Mouse (Mus musculus): ENCODE results near the gene Acap2. TPM values are rescaled to one million over a fixed set of nuclear protein-coding genes. Genes with fewer than 3 reads are reported as not detected.

The Acap2 gene
- total and polyA plus RNA-seq, 3 experiments = 31.5 to 47.4 (median 36.9) TPM

GRCm38 (mm10) chr16:31135519-31135918 is 65.5 kb downstream of the Acap2 start:
- Histone ChIP-seq H3K27ac (ENCODE audit: insufficient read depth, low read depth) (no peak overlapping the region), H3K27me3 (replicated peaks) (no peaks in the 10 kb centered on the region), H3K9ac (ENCODE audit: insufficient read depth, low read depth) (no peak overlapping the region), H3K79me2 (replicated peaks; ENCODE audit: control insufficient read depth, extremely low read depth, insufficient read depth, poor library complexity, severe bottlenecking) (no peaks in the 10 kb centered on the region), H3K4me1 (ENCODE audit: control insufficient read depth in 1 of 2, insufficient read depth in 2 of 2) (peaks cover 8 to 36% of the 10 kb centered on the region in 2 experiments), H3K9me3 (replicated peaks; ENCODE audit: low read length) (no peaks in the 10 kb centered on the region), H3K4me2 (ENCODE audit: insufficient read depth, low read depth, poor library complexity, severe bottlenecking) (no peak overlapping the region), H3K4me3 (replicated peaks in 1 of 3; ENCODE audit: low read depth in 2 of 3, low read length in 2 of 3, poor library complexity in 1 of 3) (no peak overlapping the region), H3K36me3 (replicated peaks in 1 of 2; ENCODE audit: control insufficient read depth in 1 of 2, insufficient read depth in 1 of 2, low read length in 1 of 2) (peaks cover 29 to 73% of the 10 kb centered on the region in 2 experiments)
- no peak for TF ChIP-seq MAFK (IDR thresholded peaks at IDR 0.05; ENCODE audit: insufficient replicate concordance, low read length)
- in situ Hi-C loops (cut with MboI; ENCODE audit: low pct_ligation_motif_present, low pct_unique_long_range_greater_than_20kb, low sequenced_read_pairs) = no loop called here
- DNase-seq (ENCODE audit: extremely low read depth) = no peak
- dilution Hi-C loops (cut with MboI; ENCODE audit: extremely low pct_ligation_motif_present, extremely low pct_unique_long_range_greater_than_20kb, low sequenced_read_pairs) = no loop called here

- H3K4me3 ChIP-seq (replicated peaks in 1 of 3; ENCODE audit: low read depth in 2 of 3, low read length in 2 of 3, poor library complexity in 1 of 3) = no peak overlapping the region
- DNase-seq (ENCODE audit: extremely low read depth) = no peak
- no peak overlapping the region for H3K4me2 ChIP-seq (ENCODE audit: insufficient read depth, low read depth, poor library complexity, severe bottlenecking)
- dilution Hi-C loops (cut with MboI; ENCODE audit: extremely low pct_ligation_motif_present, extremely low pct_unique_long_range_greater_than_20kb, low sequenced_read_pairs) (no loop called here), in situ Hi-C loops (cut with MboI; ENCODE audit: low pct_ligation_motif_present, low pct_unique_long_range_greater_than_20kb, low sequenced_read_pairs) (no loop called here)
- TF ChIP-seq NRF1 (IDR thresholded peaks at IDR 0.05; ENCODE audit: low read depth, low read length) = no peak
- no peak for TF ChIP-seq JUN (IDR thresholded peaks at IDR 0.05; ENCODE audit: insufficient read depth, low read depth, low read length)
- TF ChIP-seq KAT2A (IDR thresholded peaks at IDR 0.05; ENCODE audit: insufficient replicate concordance, low read length) = no peak
- no peak for TF ChIP-seq ETS1 (conservative IDR thresholded peaks at IDR 0.05; ENCODE audit: low read depth, low read length)
- no peak for TF ChIP-seq USF2 (conservative IDR thresholded peaks at IDR 0.05; ENCODE audit: low read depth, low read length)
- H3K27me3 ChIP-seq (replicated peaks) = no peaks in the 10 kb centered on the region
- no peaks in the 10 kb centered on the region for H3K79me2 ChIP-seq (replicated peaks; ENCODE audit: control insufficient read depth, extremely low read depth, insufficient read depth, poor library complexity, severe bottlenecking)
- no peaks in the 10 kb centered on the region for H3K9me3 ChIP-seq (replicated peaks; ENCODE audit: low read length)
- H3K27ac ChIP-seq (ENCODE audit: insufficient read depth, low read depth) = no peak overlapping the region
- H3K36me3 ChIP-seq (replicated peaks in 1 of 2; ENCODE audit: control insufficient read depth in 1 of 2, insufficient read depth in 1 of 2, low read length in 1 of 2) = peaks cover 35 to 82% of the 10 kb centered on the region in 2 experiments
- H3K9ac ChIP-seq (ENCODE audit: insufficient read depth, low read depth) = no peak overlapping the region
- peaks cover 4 to 24% of the 10 kb centered on the region in 2 experiments for H3K4me1 ChIP-seq (ENCODE audit: control insufficient read depth in 1 of 2, insufficient read depth in 2 of 2)
Observed at GRCm38 (mm10) chr16:31131531-31131930, 69.5 kb downstream of the Acap2 start.

GRCm38 (mm10) chr16:31128116-31128515 is 72.9 kb downstream of the Acap2 start:
- no peak overlapping the region for H3K4me2 ChIP-seq (ENCODE audit: insufficient read depth, low read depth, poor library complexity, severe bottlenecking)
- in situ Hi-C loops (cut with MboI; ENCODE audit: low pct_ligation_motif_present, low pct_unique_long_range_greater_than_20kb, low sequenced_read_pairs) (no loop called here), dilution Hi-C loops (cut with MboI; ENCODE audit: extremely low pct_ligation_motif_present, extremely low pct_unique_long_range_greater_than_20kb, low sequenced_read_pairs) (no loop called here)
- no peaks in the 10 kb centered on the region for H3K27me3 ChIP-seq (replicated peaks)
- H3K27ac ChIP-seq (ENCODE audit: insufficient read depth, low read depth) = no peak overlapping the region
- H3K4me1 ChIP-seq (ENCODE audit: control insufficient read depth in 1 of 2, insufficient read depth in 2 of 2) = no peaks in the 10 kb centered on the region
- H3K4me3 ChIP-seq (replicated peaks in 1 of 3; ENCODE audit: low read depth in 2 of 3, low read length in 2 of 3, poor library complexity in 1 of 3) = no peak overlapping the region
- no peaks in the 10 kb centered on the region for H3K9me3 ChIP-seq (replicated peaks; ENCODE audit: low read length)
- no peak overlapping the region for H3K9ac ChIP-seq (ENCODE audit: insufficient read depth, low read depth)
- TF ChIP-seq ETS1 (conservative IDR thresholded peaks at IDR 0.05; ENCODE audit: low read depth, low read length) (no peak), BHLHE40 (IDR thresholded peaks at IDR 0.05; ENCODE audit: low read depth, low read length) (no peak), EP300 (IDR thresholded peaks at IDR 0.05; ENCODE audit: low read length) (no peak), ZC3H11A (IDR thresholded peaks at IDR 0.05; ENCODE audit: low read depth, low read length) (no peak), IRF4 (IDR thresholded peaks at IDR 0.05; ENCODE audit: low read depth, low read length) (no peak), MEF2A (IDR thresholded peaks at IDR 0.05; ENCODE audit: borderline replicate concordance, low read depth, low read length) (no peak), RCOR1 (conservative IDR thresholded peaks at IDR 0.05; ENCODE audit: low read depth, low read length) (no peak), MYC (IDR thresholded peaks at IDR 0.05; ENCODE audit: low read depth, low read length) (no peak), TCF12 (IDR thresholded peaks at IDR 0.05; ENCODE audit: low read depth, low read length) (no peak), USF1 (IDR thresholded peaks at IDR 0.05; ENCODE audit: low read depth, low read length) (no peak), NELFE (IDR thresholded peaks at IDR 0.05; ENCODE audit: low read depth, low read length) (no peak)
- peaks cover 40 to 84% of the 10 kb centered on the region in 2 experiments for H3K36me3 ChIP-seq (replicated peaks in 1 of 2; ENCODE audit: control insufficient read depth in 1 of 2, insufficient read depth in 1 of 2, low read length in 1 of 2)
- no peak for DNase-seq (ENCODE audit: extremely low read depth)
- no peaks in the 10 kb centered on the region for H3K79me2 ChIP-seq (replicated peaks; ENCODE audit: control insufficient read depth, extremely low read depth, insufficient read depth, poor library complexity, severe bottlenecking)

Data from CH12.LX (cell line).